Mouse (Mus musculus) MN1 (cell line): ENCODE measurements around the gene Ppid.
"Not testable (repeated sequence)": the region's sequence is repeated elsewhere in the genome, so short reads cannot be mapped to it uniquely, and the experiment has no call there.

Source experiments
- DNase-seq: peaks from one replicate; pipeline ENCODE4 v3.0.0-alpha.2; 2016; ENCODE audit warnings: low spot score

The Ppid gene

DNA sequence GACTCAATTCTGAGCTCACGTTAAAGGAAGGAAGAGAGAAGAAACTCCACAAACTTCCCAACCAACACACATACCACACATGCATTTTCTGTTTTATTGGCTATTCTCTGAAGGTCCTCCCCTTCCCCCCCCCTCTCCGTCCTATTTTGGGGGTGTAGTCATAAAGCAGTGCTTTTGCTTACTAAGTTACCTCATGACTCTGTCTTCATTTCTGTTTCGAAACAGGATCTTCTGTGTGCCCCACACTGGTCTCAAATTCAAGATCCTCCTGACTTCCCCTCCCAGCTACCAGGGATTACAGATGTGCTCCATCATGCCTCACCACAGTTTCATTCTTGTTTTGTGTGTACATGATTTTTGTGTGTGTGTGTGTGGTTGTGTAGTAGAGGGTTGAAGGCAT, 18.7 kb upstream of the Ppid start:
- DNase-seq, result no peak

GRCm38 (mm10) chr3:79573376-79573775, 17.8 kb upstream of the Ppid start:
- not testable (repeated sequence) for DNase-seq

- DNase-seq, result no peak
Observed at GRCm38 (mm10) chr3:79574336-79574735, 16.8 kb upstream of the Ppid start.

DNA sequence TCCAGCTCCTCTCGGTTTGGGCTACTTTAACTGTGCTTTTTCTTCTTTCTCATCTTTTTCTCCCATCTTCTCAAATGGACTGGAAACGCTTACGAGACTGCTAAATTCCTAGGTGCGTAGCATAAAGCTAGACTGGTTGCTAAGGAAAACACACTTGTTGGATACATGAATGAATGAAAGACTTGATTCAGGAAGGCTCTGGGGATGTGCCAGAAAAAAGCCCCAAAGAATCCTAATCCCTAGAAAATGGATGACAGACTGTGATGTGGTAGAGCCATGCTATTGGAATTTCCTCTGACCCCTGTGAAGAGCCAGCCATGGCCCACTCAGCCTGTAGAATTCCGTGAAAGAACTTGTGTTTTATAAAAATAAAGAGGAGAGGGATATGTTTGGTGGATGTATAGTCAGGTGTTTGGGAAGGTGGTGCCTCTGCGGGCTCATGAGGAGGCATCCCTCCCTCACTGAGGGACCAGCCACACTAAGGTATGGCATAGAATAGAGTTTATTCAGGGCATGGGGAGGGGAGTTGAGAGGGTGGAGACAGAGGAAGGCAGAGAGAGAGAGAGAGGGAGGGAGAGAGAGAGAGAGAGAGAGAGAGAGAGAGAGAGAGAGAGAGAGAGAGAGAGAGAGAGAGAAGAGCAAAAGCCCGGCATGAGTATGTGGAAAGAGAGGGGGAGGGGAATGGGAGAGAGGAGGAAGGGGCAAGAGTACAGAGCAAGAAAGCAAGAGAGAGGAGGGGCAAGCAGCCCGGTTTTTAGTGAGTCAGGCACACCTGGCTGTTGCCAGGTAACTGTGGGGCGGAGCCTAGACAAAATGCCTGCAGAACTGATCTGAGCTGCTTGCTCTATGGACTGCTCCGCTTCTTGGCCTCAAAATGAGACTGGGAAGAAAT, 15.3 kb upstream of the Ppid start:
- no peak for DNase-seq

- DNase-seq, result no peak
Observed at GRCm38 (mm10) chr3:79576468-79576816, 14.7 kb upstream of the Ppid start.

- DNase-seq, result no peak
Observed at GRCm38 (mm10) chr3:79576865-79577264, 14.3 kb upstream of the Ppid start.

DNA sequence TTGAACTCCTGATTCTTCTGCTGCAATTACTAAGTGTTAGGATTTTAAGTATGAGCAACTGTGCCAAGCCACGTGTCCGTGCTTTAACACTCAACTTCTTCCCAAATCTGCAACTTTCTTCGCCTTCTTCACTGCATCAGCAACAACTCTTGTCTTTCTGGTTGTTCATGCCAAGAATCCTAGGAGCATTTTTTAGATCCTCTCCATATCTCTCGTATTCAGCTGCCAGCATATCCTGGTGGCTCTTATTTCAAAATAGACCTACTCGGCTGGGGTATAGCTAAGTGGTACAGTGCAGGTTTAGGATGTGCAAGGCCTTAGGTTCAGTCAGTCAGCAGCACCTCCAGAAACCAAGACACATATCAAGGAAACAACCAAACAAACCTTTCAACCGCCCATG, 13.5 kb upstream of the Ppid start:
- no peak for DNase-seq

GRCm38 (mm10) chr3:79578164-79578563, 13.0 kb upstream of the Ppid start:
- DNase-seq, result no peak

- no peak for DNase-seq
Observed at GRCm38 (mm10) chr3:79579891-79580575, 11.1 kb upstream of the Ppid start.

- DNase-seq, result peak; percentile 92
Observed at GRCm38 (mm10) chr3:79586804-79587203, 4.3 kb upstream of the Ppid start.

- DNase-seq, result no peak
Observed at GRCm38 (mm10) chr3:79589671-79590070, 1.5 kb upstream of the Ppid start.

DNA sequence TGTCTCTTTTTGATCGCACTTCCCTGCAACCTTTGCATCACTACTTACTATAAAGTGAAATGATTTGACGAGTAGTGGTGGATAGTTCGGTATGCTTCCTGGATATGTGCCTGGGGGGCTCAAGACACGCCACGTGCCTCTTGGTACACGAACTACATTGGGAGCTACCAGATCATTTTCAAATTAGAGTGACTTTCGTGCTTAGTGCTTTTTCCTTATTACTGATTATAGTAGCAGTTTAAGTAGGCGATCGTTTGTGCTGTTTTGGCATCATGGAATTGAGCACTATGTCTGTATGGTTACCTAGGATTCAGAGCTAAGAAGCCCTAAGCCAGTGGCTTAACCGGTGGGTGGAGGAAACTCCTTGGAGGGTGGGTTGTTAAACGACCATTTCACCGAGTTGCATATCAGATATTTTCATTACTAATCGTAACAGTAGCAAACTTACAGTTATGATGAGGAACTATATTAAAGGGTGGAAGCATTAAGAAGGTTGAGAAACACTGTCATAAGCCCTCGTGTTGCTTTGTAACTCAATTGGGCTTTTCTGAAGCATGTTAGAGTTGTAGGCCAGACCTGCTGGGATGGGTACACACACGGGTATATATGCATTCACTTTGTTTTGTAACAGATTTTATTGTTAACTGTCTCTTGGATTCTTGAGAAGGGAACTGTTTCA, 790 bp downstream of the Ppid start:
- peak; percentile 28 for DNase-seq

GRCm38 (mm10) chr3:79595468-79595867, 4.3 kb downstream of the Ppid start:
- DNase-seq, result no peak

- DNase-seq, result no peak
Observed at GRCm38 (mm10) chr3:79609886-79610285, 18.7 kb downstream of the Ppid start.

DNA sequence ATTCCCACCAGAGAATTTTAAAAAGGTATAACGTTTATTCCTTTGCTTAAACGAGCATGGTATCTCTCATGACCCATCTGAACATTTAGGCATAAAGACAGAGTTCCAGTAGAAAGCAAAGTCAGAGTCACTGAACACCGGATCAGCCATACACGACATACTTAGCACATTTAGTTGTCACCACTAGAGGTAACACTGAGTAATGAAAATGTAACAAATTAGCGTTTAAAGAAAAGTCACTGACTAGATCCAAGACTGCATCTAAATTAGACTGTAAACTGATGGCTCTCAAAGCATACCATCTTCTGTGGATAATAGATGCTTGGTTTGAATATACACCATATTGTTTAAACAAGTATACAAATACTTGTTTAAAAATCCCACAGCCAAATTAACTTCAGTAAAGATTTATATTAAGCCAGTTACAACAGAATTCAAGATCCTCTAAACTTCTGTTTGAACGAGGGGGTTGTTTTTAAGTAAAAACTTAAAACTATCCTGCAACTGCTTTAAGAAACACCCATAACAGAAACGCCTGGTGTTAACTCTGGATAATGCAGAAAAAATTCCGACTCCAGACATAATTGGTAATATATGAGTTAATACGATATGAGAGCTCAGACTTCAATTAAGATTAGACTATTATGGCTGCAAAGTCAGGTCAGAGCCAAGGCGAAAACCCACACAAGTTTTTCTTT, 36.5 kb downstream of the Ppid start:
- peak; percentile 62 for DNase-seq

DNA sequence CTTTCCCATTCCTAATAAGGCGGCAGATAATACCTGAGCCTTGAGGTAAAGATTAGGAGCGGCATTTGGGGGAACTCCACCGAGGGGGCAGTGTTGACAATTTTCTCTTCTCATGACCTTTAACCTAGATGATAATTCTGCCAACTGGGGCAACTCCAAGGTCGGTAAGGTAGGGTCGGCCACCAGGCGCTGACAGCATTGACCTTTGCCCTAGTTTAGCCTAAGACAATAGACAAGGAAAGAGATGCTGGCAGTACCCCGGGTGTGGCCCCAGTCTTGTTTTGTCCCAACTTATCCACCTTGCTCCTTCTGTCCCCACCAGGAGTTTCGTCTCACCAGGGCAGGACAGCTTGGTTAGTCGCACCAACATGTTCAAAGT, 37.0 kb downstream of the Ppid start:
- no peak for DNase-seq

DNA sequence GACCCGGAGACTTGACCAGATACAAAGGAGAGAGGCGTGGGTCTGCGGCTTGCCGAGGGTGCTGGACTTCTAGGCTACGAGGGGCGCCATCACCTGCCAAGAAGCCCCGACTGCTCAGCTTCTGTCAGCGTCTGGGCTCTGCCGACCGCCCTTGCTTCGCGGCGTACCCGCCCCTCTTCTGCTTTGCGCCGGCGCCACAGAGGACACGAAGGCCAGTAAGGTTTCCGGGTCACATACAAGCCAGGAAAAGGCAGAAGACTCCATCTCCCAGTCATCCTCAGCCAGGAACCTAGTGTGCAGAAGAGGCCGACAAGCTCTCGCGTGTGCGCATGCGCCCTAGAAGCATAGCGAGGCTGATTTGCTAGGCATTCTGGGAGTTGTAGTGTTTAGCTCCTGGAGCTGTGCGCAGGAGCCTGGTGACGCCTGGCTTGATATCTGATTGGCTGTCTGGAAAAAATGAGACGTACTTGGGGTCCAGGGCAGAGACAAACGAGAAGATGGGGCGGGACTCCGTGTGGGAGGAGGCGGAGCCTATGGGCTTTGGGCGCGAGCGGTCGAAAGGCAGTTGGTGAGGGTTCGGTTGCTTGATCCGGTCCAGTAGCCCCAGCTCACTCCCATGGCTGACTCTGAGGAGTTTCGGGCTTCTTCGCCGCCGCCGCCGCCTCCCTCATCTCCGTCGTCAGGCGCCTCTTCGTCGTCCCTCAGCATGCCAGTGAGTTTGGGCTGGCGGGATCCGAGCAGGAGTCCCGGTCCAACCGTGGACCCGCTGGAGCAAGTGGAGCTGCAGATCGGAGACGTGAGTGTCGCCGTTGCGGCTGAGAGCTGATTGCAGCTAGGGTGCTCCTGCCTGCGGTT, 37.6 kb downstream of the Ppid start, which contains the start of gene 4930579G24Rik:
Gene 4930579G24Rik, plus strand, starts transcription at position 519 of the 855 bp plus-strand sequence.
- DNase-seq, result peak; percentile 100

DNA sequence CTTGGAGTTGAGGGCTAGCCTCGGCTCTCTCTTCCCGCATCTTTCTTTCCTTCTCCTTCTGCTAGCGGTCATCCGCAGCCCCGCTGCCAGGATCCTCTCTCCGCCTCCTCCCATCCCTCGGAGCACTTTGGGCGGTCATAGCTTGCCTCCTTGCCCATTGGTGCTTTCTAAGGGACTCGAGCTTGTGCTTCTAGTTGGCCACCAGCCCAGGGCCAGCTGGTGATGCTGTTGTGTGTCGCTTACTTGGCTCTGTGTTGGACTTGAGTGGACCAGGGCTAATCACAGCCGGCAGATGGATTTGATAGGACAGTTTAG, 38.2 kb downstream of the Ppid start, which contains the start of gene Etfdh:
Gene Etfdh, minus strand, starts transcription at position 85 of the 315 bp plus-strand sequence.
- DNase-seq, result peak; percentile 92

DNA sequence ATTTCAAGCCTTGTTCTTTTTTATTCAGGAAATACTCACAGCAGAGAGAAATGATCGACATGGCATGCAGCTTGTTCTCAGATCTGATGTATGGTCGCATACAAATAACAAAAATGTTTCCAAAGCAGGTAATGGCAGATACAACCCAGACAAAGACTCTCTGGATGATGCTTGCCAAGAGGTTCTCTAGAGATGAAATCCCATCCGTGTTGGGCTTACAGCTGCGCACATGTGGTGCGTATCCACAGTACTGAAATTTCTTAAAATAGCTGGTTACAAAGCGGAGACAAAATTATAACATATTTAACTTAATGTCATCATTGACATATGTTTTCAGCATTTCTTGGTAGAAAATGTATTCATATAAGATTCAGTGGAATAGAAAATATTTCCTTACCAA, 61.0 kb downstream of the Ppid start:
- DNase-seq, result no peak
